Mouse (Mus musculus): Measurements from ENCODE around the gene Gm12695. TPM values are rescaled to one million over a fixed set of nuclear protein-coding genes. Genes with fewer than 3 reads are reported as not detected.
A peak's percentile ranks its signal among the peaks of the same experiment; 100 is the strongest.

Gene Gm12695
- polyA plus RNA-seq, 1 experiment from 2014 or later: 0.17 TPM

DNA sequence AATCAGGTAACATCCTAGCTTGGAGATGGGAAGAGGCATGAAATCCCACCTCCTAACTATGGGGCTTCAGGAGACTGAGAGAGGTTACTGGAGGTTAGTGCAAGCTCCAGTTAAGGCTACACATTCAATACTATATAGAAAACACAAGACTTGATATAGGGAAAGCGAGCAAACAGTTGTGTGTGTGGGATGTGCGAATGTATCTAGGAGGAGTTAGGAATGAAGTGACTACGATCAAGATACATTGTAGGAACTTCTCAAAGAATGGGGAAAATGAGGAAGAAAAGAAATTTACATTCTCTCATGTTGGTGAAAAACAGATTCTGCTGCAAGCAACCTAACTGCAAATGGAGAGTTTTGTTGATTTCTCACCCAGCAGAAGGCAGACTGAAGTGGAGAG lies 44.5 kb downstream of the Gm12695 start:
- H3K36me3 ChIP-seq (replicated peaks): no peaks in the 10 kb centered on the region
- H3K9me3 ChIP-seq: no peaks in the 10 kb centered on the region
- H3K27me3 ChIP-seq: no peaks in the 10 kb centered on the region
- H3K27ac ChIP-seq: no peak overlapping the region
- H3K4me1 ChIP-seq: no peaks in the 10 kb centered on the region
- ATAC-seq (ENCODE audit: low FRiP score): no peak
- H3K4me2 ChIP-seq: no peak overlapping the region
- H3K9ac ChIP-seq: no peak overlapping the region
- WGBS: 90% methylated on average over 3 of the region's 3 CpGs
- no peak overlapping the region for H3K4me3 ChIP-seq (replicated peaks)

DNA sequence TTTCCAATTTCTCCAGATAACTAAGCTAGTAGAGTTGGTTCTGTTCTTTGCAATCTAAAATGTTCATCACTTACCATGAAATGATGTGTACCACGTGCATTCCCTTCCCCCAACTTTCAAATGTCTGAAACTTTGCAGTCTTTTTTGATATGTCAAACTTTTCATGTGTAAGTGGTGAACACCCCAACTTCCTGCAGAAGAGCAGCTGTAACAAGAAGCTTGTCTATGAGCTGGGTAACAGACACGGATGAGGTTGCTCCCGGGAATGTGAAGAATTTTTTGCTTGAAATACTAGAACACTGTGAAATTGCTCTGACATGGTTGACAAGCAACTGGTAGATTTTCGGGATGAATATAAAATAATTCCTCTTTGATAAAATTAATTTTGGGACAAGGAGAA lies 55.7 kb downstream of the Gm12695 start:
- H3K9ac ChIP-seq: no peak overlapping the region
- no peak for ATAC-seq (ENCODE audit: low FRiP score)
- no peaks in the 10 kb centered on the region for H3K27me3 ChIP-seq
- H3K4me2 ChIP-seq: no peak overlapping the region
- 81% methylated on average over 4 of the region's 4 CpGs for WGBS
- H3K4me1 ChIP-seq: no peaks in the 10 kb centered on the region
- no peak overlapping the region for H3K4me3 ChIP-seq (replicated peaks)
- no peak overlapping the region for H3K27ac ChIP-seq
- H3K36me3 ChIP-seq (replicated peaks): no peaks in the 10 kb centered on the region
- no peaks in the 10 kb centered on the region for H3K9me3 ChIP-seq

GRCm38 (mm10) chr4:96728211-96728610 lies 56.8 kb downstream of the Gm12695 start:
- Histone ChIP-seq H3K4me1 (no peaks in the 10 kb centered on the region), H3K27ac (no peak overlapping the region), H3K27me3 (no peaks in the 10 kb centered on the region), H3K4me2 (no peak overlapping the region), H3K4me3 (replicated peaks) (no peak overlapping the region), H3K36me3 (replicated peaks) (no peaks in the 10 kb centered on the region), H3K9ac (no peak overlapping the region), H3K9me3 (no peaks in the 10 kb centered on the region)
- 79% methylated on average over 3 of the region's 3 CpGs for WGBS
- no peak for ATAC-seq (ENCODE audit: low FRiP score)

DNA sequence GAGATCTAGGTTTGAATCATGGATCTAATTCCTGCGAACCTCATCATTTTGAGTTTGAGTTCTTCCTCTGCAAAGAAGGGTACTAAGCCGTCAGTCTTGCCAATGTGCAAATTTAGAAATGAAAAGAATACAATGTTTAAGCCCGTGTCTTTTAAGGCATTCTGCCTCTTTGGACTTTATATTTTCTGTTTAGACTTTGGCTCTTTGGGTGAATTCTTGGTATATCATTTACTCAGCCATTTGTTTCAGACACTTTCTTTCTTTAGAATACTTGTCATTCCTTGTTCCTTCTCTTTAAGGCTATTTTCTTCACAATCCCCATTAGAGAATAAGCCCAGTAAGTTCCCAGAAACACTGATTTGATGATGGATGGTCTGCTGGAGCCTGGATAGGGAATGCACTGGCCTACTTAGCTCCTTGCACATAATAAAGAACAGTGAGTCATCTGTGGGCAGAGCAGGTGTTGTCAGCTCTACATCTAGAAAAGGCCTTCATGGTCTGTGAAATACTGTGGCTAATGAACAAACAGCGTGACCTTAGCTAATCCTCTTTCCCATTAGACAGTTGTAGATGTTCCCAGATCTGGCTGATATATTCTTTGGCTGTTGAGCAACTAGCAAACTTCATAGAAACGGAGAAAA lies 59.5 kb downstream of the Gm12695 start:
- Histone ChIP-seq H3K9ac (no peak overlapping the region), H3K4me3 (replicated peaks) (no peak overlapping the region), H3K4me1 (no peaks in the 10 kb centered on the region), H3K27me3 (no peaks in the 10 kb centered on the region), H3K4me2 (no peak overlapping the region), H3K9me3 (no peaks in the 10 kb centered on the region), H3K36me3 (replicated peaks) (no peaks in the 10 kb centered on the region), H3K27ac (no peak overlapping the region)
- ATAC-seq (ENCODE audit: low FRiP score): no peak
- 81% methylated on average over 5 of the region's 5 CpGs for WGBS

- Histone ChIP-seq H3K4me1 (peaks cover 5% of the 10 kb centered on the region), H3K9ac (no peak overlapping the region), H3K27ac (no peak overlapping the region), H3K9me3 (no peaks in the 10 kb centered on the region), H3K27me3 (no peaks in the 10 kb centered on the region), H3K36me3 (replicated peaks) (no peaks in the 10 kb centered on the region), H3K4me2 (no peak overlapping the region), H3K4me3 (replicated peaks) (no peak overlapping the region)
- no peak for ATAC-seq (ENCODE audit: low FRiP score)
- WGBS: 91% methylated on average over 2 of the region's 2 CpGs
Observed at GRCm38 (mm10) chr4:96722301-96722700, 62.7 kb downstream of the Gm12695 start.

- 25% methylated on average over 4 of the region's 4 CpGs for WGBS
- H3K4me3 ChIP-seq (replicated peaks): no peak overlapping the region
Observed at GRCm38 (mm10) chr4:96718977-96719966, 65.7 kb downstream of the Gm12695 start.

DNA sequence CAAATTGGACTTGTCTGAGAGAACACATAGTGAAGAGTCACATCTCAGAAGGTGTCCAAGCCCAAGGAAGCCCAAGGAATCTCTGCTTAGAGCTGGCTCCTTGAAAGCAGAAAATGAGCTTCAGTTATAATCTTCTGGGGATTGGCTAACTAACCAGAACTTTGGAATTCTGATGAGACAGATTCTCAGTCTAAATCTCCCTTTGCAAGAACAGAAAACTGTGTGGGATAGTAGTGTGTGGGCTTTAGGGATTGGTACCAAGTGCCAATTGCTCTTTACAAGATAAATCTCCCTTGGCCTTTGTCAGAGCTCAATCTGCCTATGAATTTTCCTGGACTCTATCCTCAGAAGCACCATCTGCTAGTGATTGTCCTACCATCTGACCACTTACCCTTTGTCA lies 66.5 kb downstream of the Gm12695 start:
- H3K9ac ChIP-seq: no peak overlapping the region
- H3K9me3 ChIP-seq: no peaks in the 10 kb centered on the region
- H3K36me3 ChIP-seq (replicated peaks): no peaks in the 10 kb centered on the region
- ATAC-seq (ENCODE audit: low FRiP score): no peak
- H3K27me3 ChIP-seq: no peaks in the 10 kb centered on the region
- no peak overlapping the region for H3K4me3 ChIP-seq (replicated peaks)
- H3K4me2 ChIP-seq: no peak overlapping the region
- peaks cover 5% of the 10 kb centered on the region for H3K4me1 ChIP-seq
- H3K27ac ChIP-seq: peak overlapping the region; percentile 75

More at GRCm38 (mm10) chr4:96718977-96719966, 65.7 kb downstream of the Gm12695 start:
- Histone ChIP-seq H3K4me2 (no peak overlapping the region), H3K27me3 (no peaks in the 10 kb centered on the region), H3K27ac (peak overlapping the region; percentile 75), H3K9ac (no peak overlapping the region), H3K36me3 (replicated peaks) (no peaks in the 10 kb centered on the region), H3K4me1 (peaks cover 5% of the 10 kb centered on the region), H3K9me3 (no peaks in the 10 kb centered on the region)
- ATAC-seq (ENCODE audit: low FRiP score): peak; percentile 85

DNA sequence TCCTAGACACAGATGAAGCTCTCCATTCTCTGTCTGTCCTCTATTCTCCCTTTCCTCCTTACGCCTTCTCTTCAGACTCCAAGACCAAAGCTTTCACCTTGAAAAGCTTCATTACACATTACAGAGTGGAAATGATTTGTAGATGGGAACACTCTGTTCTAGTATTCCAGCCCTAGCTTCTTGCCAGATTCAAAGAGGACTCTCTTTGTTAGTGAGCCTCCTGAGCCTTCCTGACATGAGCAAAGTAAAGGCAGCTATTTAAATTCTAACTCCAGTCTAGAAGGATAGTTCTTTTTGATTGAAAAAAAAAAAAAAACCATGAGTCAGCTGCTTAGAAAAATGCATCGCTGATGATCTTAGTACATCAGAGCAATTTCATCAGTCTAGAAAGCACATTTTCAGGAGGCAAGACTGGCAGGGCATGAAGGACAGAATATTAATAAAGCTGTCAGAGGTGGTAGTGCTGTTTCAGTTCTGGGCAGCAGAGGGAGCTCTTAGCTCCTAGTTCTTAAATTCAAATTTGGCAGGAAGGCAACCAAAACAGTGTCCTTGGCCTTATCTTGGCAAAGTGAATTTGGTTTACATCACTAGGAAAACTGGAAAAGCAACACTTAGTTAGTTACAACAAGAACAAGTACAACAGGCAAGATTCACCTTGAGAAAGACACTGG lies 79.6 kb downstream of the Gm12695 start:
- ATAC-seq (ENCODE audit: low FRiP score): no peak
- Histone ChIP-seq H3K9me3 (no peaks in the 10 kb centered on the region), H3K27ac (no peak overlapping the region), H3K36me3 (replicated peaks) (no peaks in the 10 kb centered on the region), H3K9ac (no peak overlapping the region), H3K4me1 (no peaks in the 10 kb centered on the region), H3K4me3 (replicated peaks) (no peak overlapping the region), H3K4me2 (no peak overlapping the region), H3K27me3 (no peaks in the 10 kb centered on the region)
- WGBS: 51% methylated on average over 2 of the region's 2 CpGs

DNA sequence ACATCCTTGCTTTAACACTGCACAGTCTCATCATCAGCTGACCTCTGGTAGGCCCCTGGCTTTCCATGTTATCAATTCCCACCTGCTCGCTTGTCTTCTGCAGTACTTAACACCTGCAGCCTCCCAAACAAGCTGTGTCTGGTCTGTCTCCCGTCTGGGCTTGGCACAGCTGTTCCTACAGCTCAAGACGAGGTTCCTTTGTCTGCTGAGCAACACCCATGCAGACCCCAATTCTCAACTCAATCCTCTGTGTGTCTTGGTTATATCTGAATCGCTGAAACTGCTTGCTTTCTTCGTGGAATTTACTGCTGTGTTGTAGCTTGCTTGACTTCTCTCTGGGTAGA lies 86.8 kb downstream of the Gm12695 start:
- ATAC-seq (ENCODE audit: low FRiP score): peak; percentile 76
- Histone ChIP-seq H3K27me3 (no peaks in the 10 kb centered on the region), H3K27ac (peak overlapping the region; percentile 60), H3K4me3 (replicated peaks) (no peak overlapping the region), H3K4me1 (peaks cover 18% of the 10 kb centered on the region), H3K4me2 (no peak overlapping the region), H3K9me3 (no peaks in the 10 kb centered on the region), H3K9ac (no peak overlapping the region), H3K36me3 (replicated peaks) (no peaks in the 10 kb centered on the region)
- 67% methylated on average over 5 of the region's 5 CpGs for WGBS

GRCm38 (mm10) chr4:96697511-96698217 lies 87.3 kb downstream of the Gm12695 start:
- H3K27ac ChIP-seq: peak overlapping the region; percentile 60
- H3K9me3 ChIP-seq: no peaks in the 10 kb centered on the region
- H3K4me2 ChIP-seq: no peak overlapping the region
- no peaks in the 10 kb centered on the region for H3K27me3 ChIP-seq
- ATAC-seq (ENCODE audit: low FRiP score): peak; percentile 65
- 70% methylated on average over 15 of the region's 15 CpGs for WGBS
- no peak overlapping the region for H3K9ac ChIP-seq
- H3K4me3 ChIP-seq (replicated peaks): no peak overlapping the region
- no peaks in the 10 kb centered on the region for H3K36me3 ChIP-seq (replicated peaks)
- H3K4me1 ChIP-seq: peaks cover 18% of the 10 kb centered on the region

GRCm38 (mm10) chr4:96696614-96697360 lies 88.2 kb downstream of the Gm12695 start:
- H3K4me2 ChIP-seq: no peak overlapping the region; the same call in 1 of the 2 replicates
- 39% methylated on average over 13 of the region's 13 CpGs for WGBS
- peak overlapping the region; percentile 60 for H3K27ac ChIP-seq
- H3K4me3 ChIP-seq (replicated peaks): no peak overlapping the region
- H3K9me3 ChIP-seq: no peaks in the 10 kb centered on the region
- no peaks in the 10 kb centered on the region for H3K27me3 ChIP-seq
- no peak overlapping the region for H3K9ac ChIP-seq
- peaks cover 18% of the 10 kb centered on the region for H3K4me1 ChIP-seq
- ATAC-seq (ENCODE audit: low FRiP score): peak; percentile 76
- H3K36me3 ChIP-seq (replicated peaks): no peaks in the 10 kb centered on the region

Measured in forebrain, embryonic 12.5 days (tissue).